Mouse (Mus musculus) midbrain, embryonic 12.5 days (tissue): ENCODE data around the gene Adarb1. TPM values are rescaled to one million over a fixed set of nuclear protein-coding genes. Genes with fewer than 3 reads are reported as not detected.
A peak's percentile ranks its signal among the peaks of the same experiment; 100 is the strongest.

Experiments used
- ATAC-seq: fragments of 200-750 bp; cut with Nextera tagmentation; 2 replicates; pipeline ENCODE4 v1.8.0; 2017; ENCODE audit warnings: low read depth, moderate TSS enrichment, moderate library complexity; ENCODE audit not compliant: low FRiP score
- H3K27ac ChIP-seq: fragments of 300-500 bp; sonication (generic); replicated peaks from 2 replicates; pipeline ENCODE4 v1.5.1; 2016; ENCODE audit warnings: mild to moderate bottlenecking
- H3K27me3 ChIP-seq: fragments of 300-500 bp; sonication (generic); 2 replicates; pipeline ENCODE4 v1.6.1; 2016; ENCODE audit warnings: mild to moderate bottlenecking
- H3K36me3 ChIP-seq: fragments of 300-500 bp; sonication (generic); 2 replicates; pipeline ENCODE4 v1.6.1; 2016
- H3K4me1 ChIP-seq: fragments of 300-500 bp; sonication (generic); 2 replicates; pipeline ENCODE4 v1.6.1; 2016
- H3K4me2 ChIP-seq: fragments of 300-500 bp; sonication (generic); replicated peaks from 2 replicates; pipeline ENCODE4 v1.6.1; 2016; ENCODE audit warnings: mild to moderate bottlenecking, moderate library complexity
- H3K4me3 ChIP-seq: fragments of 300-500 bp; sonication (generic); 2 replicates; pipeline ENCODE4 v1.5.1; 2016; ENCODE audit warnings: mild to moderate bottlenecking
- H3K9ac ChIP-seq: fragments of 300-500 bp; sonication (generic); replicated peaks from 2 replicates; pipeline ENCODE4 v1.6.1; 2016; ENCODE audit warnings: mild to moderate bottlenecking, moderate library complexity
- H3K9me3 ChIP-seq: fragments of 300-500 bp; sonication (generic); 2 replicates; pipeline ENCODE4 v1.6.1; 2016; ENCODE audit warnings: mild to moderate bottlenecking
- WGBS: fragments of 180-500 bp; shearing (Covaris S2); methylation state at CpG from one replicate; pipeline ENCODE4 v1.1.7; 2016; 5-methylcytosine and 5-hydroxymethylcytosine counted together
- polyA plus RNA-seq: library from polyadenylated mRNA; unstranded; fragments of >200 nt; fragmentation: Nextera tagmentation; extraction: Ambion mirVana; gene quantifications from 2 replicates; pipeline ENCODE4 v1.2.1, GENCODE M21; 2016

Adarb1 gene
- 9.3 and 10.6 TPM in 2 replicates for polyA plus RNA-seq

DNA sequence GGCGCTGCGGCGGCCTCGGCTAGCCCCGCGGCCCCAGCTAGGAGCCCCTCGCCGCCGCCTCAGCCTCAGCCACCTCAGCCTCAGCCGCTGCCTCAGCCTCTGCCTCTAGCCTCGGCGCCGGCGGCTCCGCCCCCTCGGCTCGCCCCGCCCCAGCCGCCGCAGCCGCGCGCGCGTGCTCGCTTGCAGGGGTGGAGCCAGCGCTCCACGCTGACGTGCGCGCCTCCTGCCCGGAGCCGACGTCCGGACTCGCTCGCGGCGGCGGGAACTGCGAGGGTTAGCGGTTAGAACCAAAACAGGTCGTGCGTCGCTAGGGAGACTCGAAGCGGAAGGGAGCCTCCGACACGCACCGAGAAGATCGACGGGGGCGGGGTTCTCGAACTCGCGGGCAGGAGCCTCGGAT lies at the start of gene Adarb1:
Gene Adarb1, minus strand, starts transcription at position 133 of the 400 bp plus-strand sequence.
- peak within 1 kb of the TSS; percentile 78 for H3K4me3 ChIP-seq
- peaks cover 22% of the 10 kb centered on the region for H3K4me1 ChIP-seq
- H3K9ac ChIP-seq, result peak within 1 kb of the TSS; percentile 77
- peak; percentile 95 for ATAC-seq
- under 1% methylated on average over 48 of the region's 57 CpGs for WGBS
- no peaks in the 10 kb centered on the region for H3K36me3 ChIP-seq
- peak within 1 kb of the TSS; percentile 66 for H3K27ac ChIP-seq
- H3K9me3 ChIP-seq, result no peaks in the 10 kb centered on the region
- peak within 1 kb of the TSS; percentile 94 for H3K4me2 ChIP-seq
- peaks cover 24% of the 10 kb centered on the region for H3K27me3 ChIP-seq

GRCm38 (mm10) chr10:77467407-77467806 lies 49.3 kb upstream of the Adarb1 start:
- Histone ChIP-seq H3K27ac (no peak overlapping the region), H3K9ac (no peak overlapping the region), H3K4me2 (no peak overlapping the region), H3K9me3 (no peaks in the 10 kb centered on the region), H3K4me1 (no peaks in the 10 kb centered on the region), H3K36me3 (no peaks in the 10 kb centered on the region), H3K27me3 (no peaks in the 10 kb centered on the region), H3K4me3 (no peak overlapping the region)
- no peak for ATAC-seq
- WGBS, result 88% methylated on average over 6 of the region's 6 CpGs

DNA sequence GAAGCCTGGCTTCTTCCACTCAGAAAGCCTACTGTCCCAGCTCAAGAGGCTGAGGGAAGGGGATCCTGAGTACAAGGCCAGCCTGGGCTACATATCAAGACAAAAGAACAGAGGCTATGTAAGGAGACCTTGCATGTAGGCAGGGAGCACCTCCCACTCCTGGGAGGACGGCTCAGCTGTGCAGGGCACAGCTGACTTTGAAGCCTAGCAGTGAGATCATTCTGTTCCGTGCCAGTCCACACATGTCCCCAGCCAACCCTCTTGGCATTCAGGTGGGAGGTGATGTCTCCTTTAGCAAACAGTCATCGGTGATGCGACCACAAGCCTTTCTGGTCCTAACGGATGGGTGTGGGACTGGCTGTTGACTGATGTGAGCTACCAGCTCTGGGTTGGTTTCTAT lies 47.8 kb upstream of the Adarb1 start:
- no peak for ATAC-seq

DNA sequence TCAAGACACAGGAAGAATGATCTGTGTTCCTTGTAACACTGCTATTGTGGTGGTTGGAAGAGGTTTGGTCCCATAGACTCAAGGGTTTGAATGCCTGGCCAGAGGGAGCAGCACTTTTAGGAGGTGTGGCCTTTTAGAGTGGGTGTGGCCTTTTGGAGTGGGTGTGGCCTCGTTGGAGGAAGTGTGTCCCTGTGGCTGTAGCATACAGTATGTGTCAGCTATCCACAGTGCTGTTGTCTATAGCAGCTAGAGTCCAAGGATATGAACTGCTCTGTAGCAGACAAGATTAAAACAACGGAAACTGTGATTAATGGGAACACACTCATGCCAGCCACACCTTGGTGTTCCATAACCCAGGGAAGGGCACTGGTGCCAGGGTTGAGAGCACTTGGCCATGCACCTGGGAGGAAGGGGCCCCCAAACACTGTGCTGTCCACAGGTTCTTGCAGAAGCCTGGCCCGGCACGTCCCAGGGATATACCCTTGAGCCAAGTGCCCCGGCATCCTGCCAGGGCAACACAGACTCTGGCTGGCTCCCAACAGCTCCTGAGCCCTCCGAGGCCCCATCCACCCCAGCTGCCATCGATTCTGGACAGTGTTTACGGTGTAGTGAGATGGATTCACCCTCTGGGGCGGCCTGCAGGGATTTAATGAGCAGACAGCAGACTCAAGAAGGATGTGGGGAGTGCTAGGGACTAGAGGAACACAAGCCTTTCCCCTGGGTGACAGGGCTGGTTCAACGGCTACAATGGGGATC lies 46.3 kb upstream of the Adarb1 start:
- no peak for ATAC-seq

More for the DNA sequence above, 47.8 kb upstream of the Adarb1 start:
- Histone ChIP-seq H3K4me2 (no peak overlapping the region), H3K36me3 (no peaks in the 10 kb centered on the region), H3K27ac (no peak overlapping the region), H3K9ac (no peak overlapping the region), H3K27me3 (no peaks in the 10 kb centered on the region), H3K4me3 (no peak overlapping the region), H3K4me1 (no peaks in the 10 kb centered on the region), H3K9me3 (no peaks in the 10 kb centered on the region)
- WGBS, result 91% methylated on average over 5 of the region's 5 CpGs

DNA sequence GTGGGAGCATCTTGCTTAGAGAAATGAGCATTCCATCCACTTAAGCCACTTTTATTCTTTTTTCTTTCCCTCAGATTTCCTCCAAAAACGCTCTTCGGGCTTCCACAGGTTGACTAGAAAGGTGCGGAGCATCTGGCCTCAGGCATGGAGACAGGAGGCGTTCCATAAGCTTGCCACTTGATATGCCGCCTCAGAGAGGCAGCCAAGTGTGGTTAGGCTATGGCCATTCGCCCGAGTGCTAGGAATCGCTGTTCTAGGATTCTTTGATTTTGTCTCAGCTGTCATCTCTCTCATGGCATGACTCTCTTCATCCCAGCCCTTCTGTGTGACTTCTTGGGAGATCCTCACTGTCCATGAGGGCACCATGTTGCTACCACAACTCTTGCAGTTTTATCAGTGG lies 43.1 kb upstream of the Adarb1 start:
- Histone ChIP-seq H3K36me3 (no peaks in the 10 kb centered on the region), H3K9me3 (no peaks in the 10 kb centered on the region), H3K4me3 (no peak overlapping the region), H3K27ac (no peak overlapping the region), H3K4me1 (no peaks in the 10 kb centered on the region), H3K27me3 (no peaks in the 10 kb centered on the region), H3K9ac (no peak overlapping the region), H3K4me2 (no peak overlapping the region)
- ATAC-seq, result no peak
- 90% methylated on average over 8 of the region's 8 CpGs for WGBS

More for the DNA sequence above, 46.3 kb upstream of the Adarb1 start:
- no peaks in the 10 kb centered on the region for H3K9me3 ChIP-seq
- no peaks in the 10 kb centered on the region for H3K27me3 ChIP-seq
- no peak overlapping the region for H3K27ac ChIP-seq
- H3K9ac ChIP-seq, result no peak overlapping the region
- no peak overlapping the region for H3K4me2 ChIP-seq
- no peak overlapping the region for H3K4me3 ChIP-seq
- no peaks in the 10 kb centered on the region for H3K4me1 ChIP-seq
- H3K36me3 ChIP-seq, result no peaks in the 10 kb centered on the region
- 79% methylated on average over 10 of the region's 10 CpGs for WGBS

- Histone ChIP-seq H3K36me3 (no peaks in the 10 kb centered on the region), H3K4me1 (no peaks in the 10 kb centered on the region), H3K27me3 (no peaks in the 10 kb centered on the region), H3K4me2 (no peak overlapping the region), H3K9ac (no peak overlapping the region), H3K4me3 (no peak overlapping the region), H3K9me3 (no peaks in the 10 kb centered on the region), H3K27ac (no peak overlapping the region)
- ATAC-seq, result no peak
- 77% methylated on average over 3 of the region's 3 CpGs for WGBS
Observed at GRCm38 (mm10) chr10:77457701-77458100, 39.6 kb upstream of the Adarb1 start.

- Histone ChIP-seq H3K9ac (no peak overlapping the region), H3K27ac (no peak overlapping the region), H3K4me2 (no peak overlapping the region), H3K36me3 (no peaks in the 10 kb centered on the region), H3K4me1 (no peaks in the 10 kb centered on the region), H3K27me3 (no peaks in the 10 kb centered on the region), H3K4me3 (no peak overlapping the region), H3K9me3 (no peaks in the 10 kb centered on the region)
- ATAC-seq, result no peak
- WGBS, result 70% methylated on average over 7 of the region's 7 CpGs
Observed at GRCm38 (mm10) chr10:77456507-77456906, 38.4 kb upstream of the Adarb1 start.

GRCm38 (mm10) chr10:77455251-77456010 lies 37.4 kb upstream of the Adarb1 start:
- WGBS, result 89% methylated on average over 14 of the region's 14 CpGs
- H3K9me3 ChIP-seq, result no peaks in the 10 kb centered on the region
- no peaks in the 10 kb centered on the region for H3K4me1 ChIP-seq
- H3K27me3 ChIP-seq, result no peaks in the 10 kb centered on the region
- H3K9ac ChIP-seq, result no peak overlapping the region
- no peak overlapping the region for H3K4me2 ChIP-seq
- ATAC-seq, result no peak
- H3K36me3 ChIP-seq, result no peaks in the 10 kb centered on the region
- no peak overlapping the region for H3K4me3 ChIP-seq
- no peak overlapping the region for H3K27ac ChIP-seq

DNA sequence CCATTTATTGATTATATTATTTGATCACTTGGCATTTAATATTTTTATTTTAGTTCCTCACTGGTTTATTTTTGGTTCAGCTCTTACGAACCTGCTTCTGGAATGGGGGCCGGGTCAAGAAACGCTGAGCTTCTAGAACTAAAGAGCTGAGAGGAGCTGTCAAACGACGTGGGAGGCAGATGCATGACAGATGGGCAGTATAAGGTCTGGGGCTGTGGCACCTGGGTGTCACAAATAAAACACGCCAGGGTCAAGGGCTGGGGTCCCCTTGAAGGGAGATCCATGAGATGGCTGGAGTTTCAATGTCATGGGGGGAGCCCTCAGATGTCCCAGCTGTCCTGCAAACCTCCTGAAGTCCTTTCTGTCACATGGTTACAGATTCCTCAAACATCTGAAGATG lies 36.7 kb upstream of the Adarb1 start:
- Histone ChIP-seq H3K36me3 (no peaks in the 10 kb centered on the region), H3K4me2 (no peak overlapping the region), H3K27ac (no peak overlapping the region), H3K9ac (no peak overlapping the region), H3K4me1 (no peaks in the 10 kb centered on the region), H3K9me3 (no peaks in the 10 kb centered on the region), H3K27me3 (no peaks in the 10 kb centered on the region), H3K4me3 (no peak overlapping the region)
- ATAC-seq, result no peak
- WGBS, result 83% methylated on average over 6 of the region's 6 CpGs

- H3K4me1 ChIP-seq, result 0 out of 2 replicates have a peak, but pooled peaks cover 9% of the 10 kb centered on the region
- H3K4me3 ChIP-seq, result no peak overlapping the region
- no peak overlapping the region for H3K27ac ChIP-seq
- H3K4me2 ChIP-seq, result no peak overlapping the region
- H3K9me3 ChIP-seq, result no peaks in the 10 kb centered on the region
- H3K9ac ChIP-seq, result no peak overlapping the region
- 93% methylated on average over 4 of the region's 4 CpGs for WGBS
- no peaks in the 10 kb centered on the region for H3K27me3 ChIP-seq
- no peaks in the 10 kb centered on the region for H3K36me3 ChIP-seq
- ATAC-seq, result no peak
Observed at GRCm38 (mm10) chr10:77451822-77452221, 33.8 kb upstream of the Adarb1 start.

DNA sequence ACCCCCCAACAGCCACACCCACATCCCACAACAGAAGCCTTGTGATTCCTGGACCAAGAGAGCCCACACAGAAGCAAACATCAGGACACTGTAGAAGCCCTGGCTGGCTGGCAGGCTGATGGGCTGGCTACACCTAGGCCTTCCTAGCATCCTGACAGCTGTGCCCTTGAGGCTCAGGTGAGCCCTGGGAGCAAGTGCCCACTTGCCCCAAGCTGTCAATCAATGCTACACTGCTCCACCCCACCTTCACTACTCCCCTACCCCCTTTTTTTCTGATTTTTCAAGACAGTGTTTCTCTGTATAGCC lies 32.0 kb upstream of the Adarb1 start:
- Histone ChIP-seq H3K4me3 (no peak overlapping the region), H3K9ac (no peak overlapping the region), H3K27ac (no peak overlapping the region), H3K36me3 (no peaks in the 10 kb centered on the region), H3K27me3 (no peaks in the 10 kb centered on the region), H3K4me1 (0 out of 2 replicates have a peak, but pooled peaks cover 9% of the 10 kb centered on the region), H3K9me3 (peaks cover 2% of the 10 kb centered on the region; the same call in 1 of the 2 replicates), H3K4me2 (no peak overlapping the region)
- no peak for ATAC-seq

- no peak for ATAC-seq
- WGBS, result 50% methylated on average over 23 of the region's 23 CpGs
- no peaks in the 10 kb centered on the region for H3K36me3 ChIP-seq
- peaks cover 7% of the 10 kb centered on the region; the same call in 1 of the 2 replicates for H3K9me3 ChIP-seq
- 0 out of 2 replicates have a peak overlapping the region, but pooled peaks have one; percentile 15 for H3K4me2 ChIP-seq
- H3K27ac ChIP-seq, result no peak overlapping the region
- no peaks in the 10 kb centered on the region for H3K27me3 ChIP-seq
- no peak overlapping the region for H3K4me3 ChIP-seq
- no peak overlapping the region for H3K9ac ChIP-seq
- 0 out of 2 replicates have a peak, but pooled peaks cover 9% of the 10 kb centered on the region for H3K4me1 ChIP-seq
Observed at GRCm38 (mm10) chr10:77449315-77450158, 31.5 kb upstream of the Adarb1 start.
